Mouse (Mus musculus): ENCODE measurements around the gene March10. TPM values are rescaled to one million over a fixed set of nuclear protein-coding genes. Genes with fewer than 3 reads are reported as not detected.

Gene March10
- total and polyA plus RNA-seq, 3 experiments = 0.08 TPM; not detected in 2

DNA sequence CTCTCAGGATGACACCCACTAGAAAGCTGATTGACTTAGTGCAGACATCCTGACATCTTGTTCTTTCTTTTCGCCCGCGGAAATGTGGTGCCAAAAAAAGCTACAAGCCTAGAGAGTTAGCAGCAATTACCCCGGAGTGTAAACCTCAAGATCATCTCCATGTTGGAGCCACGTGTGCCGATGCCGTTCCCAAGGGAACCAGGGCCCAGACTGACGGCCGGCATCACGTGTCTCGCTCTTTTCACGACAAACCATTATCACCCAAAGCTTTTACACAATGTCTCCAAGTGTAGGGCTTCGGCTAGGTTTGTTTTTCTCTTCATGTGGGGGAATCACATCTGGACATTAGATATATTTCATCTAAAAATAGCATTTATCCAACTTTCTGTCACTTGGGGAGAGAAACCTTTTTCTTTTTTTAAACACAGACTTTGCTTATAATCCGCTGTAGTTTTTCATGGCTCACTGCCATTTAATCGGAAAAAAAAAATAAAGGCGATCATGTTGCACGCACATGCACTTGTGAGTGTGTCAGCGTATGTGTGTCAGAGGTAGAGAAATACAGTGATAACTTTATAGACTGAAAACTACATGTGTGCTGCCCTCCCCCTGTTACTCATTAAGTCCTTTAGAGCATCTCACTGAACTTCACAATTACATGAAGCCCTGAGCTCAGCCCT lies 39.2 kb upstream of the March10 start:
- Histone ChIP-seq H3K9ac (ENCODE audit: low read depth, low read length) (no peak overlapping the region), H3K36me3 (ENCODE audit: control insufficient read depth, insufficient read depth, low read length) (no peaks in the 10 kb centered on the region), H3K79me2 (replicated peaks; ENCODE audit: control insufficient read depth, insufficient read depth, low read length) (no peaks in the 10 kb centered on the region), H3K4me1 (ENCODE audit: control insufficient read depth, insufficient read depth, low read length) (peaks cover 5% of the 10 kb centered on the region), H3K4me3 (no peak overlapping the region), H3K27me3 (ENCODE audit: control insufficient read depth, insufficient read depth, low read length) (no peaks in the 10 kb centered on the region), H3K27ac (no peak overlapping the region)
- TF ChIP-seq POLR2A (IDR thresholded peaks at IDR 0.05; ENCODE audit: insufficient read depth, low read depth, low read length) (no peak), CTCF (IDR thresholded peaks at IDR 0.05) (no peak), EP300 (IDR thresholded peaks at IDR 0.05; ENCODE audit: insufficient read depth, low read depth, low read length) (no peak)
- WGBS = 31% methylated on average over 18 of the region's 18 CpGs
- intact Hi-C loops (cut with DNase I) = no loop called here
- DNase-seq = peak in 1 of 2 experiments; percentile 24

DNA sequence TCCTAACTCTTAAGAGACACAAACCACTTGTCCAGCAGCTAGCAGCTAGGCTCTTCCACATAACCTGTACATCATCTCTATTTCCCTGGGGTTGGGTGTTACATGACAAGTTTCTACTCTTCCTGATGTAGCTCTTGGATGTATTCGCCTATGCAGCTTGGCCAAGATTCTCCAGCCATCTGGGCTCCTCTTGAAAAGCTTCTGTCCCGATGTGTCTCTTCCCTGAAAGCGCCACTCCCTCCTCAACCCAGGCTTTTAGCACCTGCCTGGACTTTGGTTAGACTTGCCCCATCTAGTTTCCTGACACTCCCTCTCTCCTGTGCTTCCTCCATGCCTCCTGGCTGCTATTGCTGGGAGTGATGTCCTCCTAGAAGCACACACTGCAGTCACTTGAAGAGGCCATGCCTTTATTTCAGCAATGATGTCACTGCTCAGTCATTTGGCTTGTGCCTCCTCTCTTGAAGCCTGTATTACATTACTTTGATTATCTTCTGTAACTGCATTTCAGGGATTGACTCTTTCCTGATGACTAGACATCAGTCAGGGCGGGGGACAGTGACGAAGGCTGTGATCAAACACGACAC lies 38.3 kb upstream of the March10 start:
- no peaks in the 10 kb centered on the region for H3K27me3 ChIP-seq (ENCODE audit: control insufficient read depth, insufficient read depth, low read length)
- H3K79me2 ChIP-seq (replicated peaks; ENCODE audit: control insufficient read depth, insufficient read depth, low read length) = no peaks in the 10 kb centered on the region
- WGBS = 65% methylated on average over 6 of the region's 6 CpGs
- H3K4me3 ChIP-seq = no peak overlapping the region
- H3K27ac ChIP-seq = no peak overlapping the region
- H3K36me3 ChIP-seq (ENCODE audit: control insufficient read depth, insufficient read depth, low read length) = no peaks in the 10 kb centered on the region
- peaks cover 5% of the 10 kb centered on the region for H3K4me1 ChIP-seq (ENCODE audit: control insufficient read depth, insufficient read depth, low read length)
- peak in 1 of 2 experiments; percentile 23 for DNase-seq
- H3K9ac ChIP-seq (ENCODE audit: low read depth, low read length) = no peak overlapping the region
- intact Hi-C loops (cut with DNase I) = no loop called here
- TF ChIP-seq POLR2A (IDR thresholded peaks at IDR 0.05; ENCODE audit: insufficient read depth, low read depth, low read length) (no peak), CTCF (IDR thresholded peaks at IDR 0.05) (no peak), EP300 (IDR thresholded peaks at IDR 0.05; ENCODE audit: insufficient read depth, low read depth, low read length) (no peak)

DNA sequence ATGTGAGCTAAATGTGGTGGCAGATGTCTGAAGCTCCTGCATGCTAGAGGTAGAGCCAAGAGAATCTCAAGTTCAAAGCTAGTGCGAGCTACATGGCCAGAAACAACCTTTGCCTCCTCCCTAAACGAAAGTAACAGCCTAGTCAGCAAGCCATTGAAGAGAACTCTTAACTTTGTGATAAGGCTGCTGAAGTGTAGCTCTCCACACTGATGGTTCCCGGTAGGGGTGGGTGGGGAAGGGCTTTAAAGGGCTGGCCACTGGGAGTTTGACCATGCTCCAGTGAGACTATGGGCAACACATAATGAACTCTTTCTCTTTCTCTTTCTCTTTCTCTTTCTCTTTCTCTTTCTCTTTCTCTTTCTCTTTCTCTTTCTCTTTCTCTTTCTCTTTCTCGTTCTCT lies 35.9 kb upstream of the March10 start:
- DNase-seq = no peak
- no peak overlapping the region for H3K4me3 ChIP-seq
- no peak overlapping the region for H3K27ac ChIP-seq
- no peaks in the 10 kb centered on the region for H3K36me3 ChIP-seq (ENCODE audit: control insufficient read depth, insufficient read depth, low read length)
- no peaks in the 10 kb centered on the region for H3K79me2 ChIP-seq (replicated peaks; ENCODE audit: control insufficient read depth, insufficient read depth, low read length)
- peaks cover 5% of the 10 kb centered on the region for H3K4me1 ChIP-seq (ENCODE audit: control insufficient read depth, insufficient read depth, low read length)
- WGBS = 52% methylated on average over 4 of the region's 4 CpGs
- H3K9ac ChIP-seq (ENCODE audit: low read depth, low read length) = no peak overlapping the region
- intact Hi-C loops (cut with DNase I) = no loop called here
- TF ChIP-seq EP300 (IDR thresholded peaks at IDR 0.05; ENCODE audit: insufficient read depth, low read depth, low read length) (no peak), POLR2A (IDR thresholded peaks at IDR 0.05; ENCODE audit: insufficient read depth, low read depth, low read length) (no peak), CTCF (IDR thresholded peaks at IDR 0.05) (no peak)
- no peaks in the 10 kb centered on the region for H3K27me3 ChIP-seq (ENCODE audit: control insufficient read depth, insufficient read depth, low read length)

GRCm38 (mm10) chr11:105490971-105491370 lies 34.4 kb upstream of the March10 start:
- intact Hi-C loops (cut with DNase I) = no loop called here
- Histone ChIP-seq H3K36me3 (ENCODE audit: control insufficient read depth, insufficient read depth, low read length) (no peaks in the 10 kb centered on the region), H3K4me3 (no peak overlapping the region), H3K4me1 (ENCODE audit: control insufficient read depth, insufficient read depth, low read length) (peaks cover 5% of the 10 kb centered on the region), H3K27ac (no peak overlapping the region), H3K79me2 (replicated peaks; ENCODE audit: control insufficient read depth, insufficient read depth, low read length) (no peaks in the 10 kb centered on the region), H3K9ac (ENCODE audit: low read depth, low read length) (no peak overlapping the region), H3K27me3 (ENCODE audit: control insufficient read depth, insufficient read depth, low read length) (no peaks in the 10 kb centered on the region)
- WGBS = 72% methylated on average over 5 of the region's 5 CpGs
- TF ChIP-seq CTCF (IDR thresholded peaks at IDR 0.05) = no peak
- no peak for TF ChIP-seq EP300 (IDR thresholded peaks at IDR 0.05; ENCODE audit: insufficient read depth, low read depth, low read length)
- no peak for TF ChIP-seq POLR2A (IDR thresholded peaks at IDR 0.05; ENCODE audit: insufficient read depth, low read depth, low read length)
- DNase-seq = no peak

DNA sequence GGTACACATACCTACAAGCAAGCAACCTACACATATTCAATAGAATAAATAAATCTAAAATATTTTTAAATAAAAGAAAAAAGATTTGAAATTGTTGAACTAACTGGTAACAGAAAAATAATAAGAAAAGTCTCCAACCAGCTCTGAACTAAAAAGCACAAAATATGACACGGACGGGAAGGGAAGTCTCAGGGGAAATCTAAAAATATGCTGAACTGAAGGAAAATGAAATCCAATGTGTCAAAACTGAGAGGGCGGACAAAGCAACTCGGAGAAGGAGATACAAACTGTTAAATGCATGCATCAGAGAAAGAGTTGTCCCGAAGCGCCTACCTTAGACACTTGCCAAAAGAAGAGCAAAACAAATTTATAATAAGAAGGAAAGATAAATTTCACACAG lies 28.9 kb upstream of the March10 start:
- Histone ChIP-seq H3K27ac (peak overlapping the region; percentile 2; the same call in 1 of the 2 replicates), H3K36me3 (ENCODE audit: control insufficient read depth, insufficient read depth, low read length) (no peaks in the 10 kb centered on the region), H3K4me1 (ENCODE audit: control insufficient read depth, insufficient read depth, low read length) (no peaks in the 10 kb centered on the region; the same call in 1 of the 2 replicates), H3K9ac (ENCODE audit: low read depth, low read length) (no peak overlapping the region), H3K4me3 (no peak overlapping the region), H3K79me2 (replicated peaks; ENCODE audit: control insufficient read depth, insufficient read depth, low read length) (no peaks in the 10 kb centered on the region), H3K27me3 (ENCODE audit: control insufficient read depth, insufficient read depth, low read length) (no peaks in the 10 kb centered on the region; the same call in 1 of the 2 replicates)
- WGBS = 40% methylated on average over 6 of the region's 6 CpGs
- no peak for DNase-seq
- intact Hi-C loops (cut with DNase I) = no loop called here
- TF ChIP-seq EP300 (IDR thresholded peaks at IDR 0.05; ENCODE audit: insufficient read depth, low read depth, low read length) (no peak), CTCF (IDR thresholded peaks at IDR 0.05) (no peak), POLR2A (IDR thresholded peaks at IDR 0.05; ENCODE audit: insufficient read depth, low read depth, low read length) (no peak)

DNA sequence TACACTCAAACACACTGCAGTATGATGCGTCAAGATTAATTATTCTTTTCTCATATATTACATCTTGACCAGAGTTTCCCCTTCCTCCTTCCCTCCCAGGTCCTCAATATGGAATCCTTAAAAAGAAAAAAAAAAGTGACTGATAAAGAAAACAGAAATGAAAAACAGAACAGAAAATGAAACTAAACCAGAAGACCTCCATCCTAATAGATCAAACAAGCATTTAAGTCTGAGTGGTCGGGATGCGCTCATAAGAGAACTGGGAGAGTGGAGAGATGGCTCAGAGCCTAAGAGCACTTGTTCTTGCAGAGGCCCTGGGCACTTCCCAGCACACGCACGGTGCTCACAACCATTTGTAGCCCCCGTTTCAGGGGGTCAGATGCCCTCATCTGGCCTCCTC lies 28.5 kb upstream of the March10 start:
- Histone ChIP-seq H3K27ac (peak overlapping the region; percentile 2; the same call in 1 of the 2 replicates), H3K9ac (ENCODE audit: low read depth, low read length) (no peak overlapping the region), H3K27me3 (ENCODE audit: control insufficient read depth, insufficient read depth, low read length) (no peaks in the 10 kb centered on the region; the same call in 1 of the 2 replicates), H3K79me2 (replicated peaks; ENCODE audit: control insufficient read depth, insufficient read depth, low read length) (no peaks in the 10 kb centered on the region), H3K4me1 (ENCODE audit: control insufficient read depth, insufficient read depth, low read length) (no peaks in the 10 kb centered on the region; the same call in 1 of the 2 replicates), H3K4me3 (no peak overlapping the region), H3K36me3 (ENCODE audit: control insufficient read depth, insufficient read depth, low read length) (no peaks in the 10 kb centered on the region)
- DNase-seq = no peak
- 74% methylated on average over 6 of the region's 6 CpGs for WGBS
- TF ChIP-seq CTCF (IDR thresholded peaks at IDR 0.05) (no peak), POLR2A (IDR thresholded peaks at IDR 0.05; ENCODE audit: insufficient read depth, low read depth, low read length) (no peak), EP300 (IDR thresholded peaks at IDR 0.05; ENCODE audit: insufficient read depth, low read depth, low read length) (no peak)
- intact Hi-C loops (cut with DNase I) = no loop called here
